Mouse (Mus musculus): ENCODE data around the gene Srrm4. TPM values are rescaled to one million over a fixed set of nuclear protein-coding genes. Genes with fewer than 3 reads are reported as not detected.
"Not testable (repeated sequence)": the region's sequence is repeated elsewhere in the genome, so short reads cannot be mapped to it uniquely, and the experiment has no call there.

Srrm4 gene
- polyA plus RNA-seq, 1 experiment, result 1.0 TPM

GRCm38 (mm10) chr5:116434976-116435850, 156.4 kb downstream of the Srrm4 start:
- Histone ChIP-seq H3K36me3 (ENCODE audit: control insufficient read depth, insufficient read depth, low read length) (no peaks in the 10 kb centered on the region), H3K4me3 (ENCODE audit: control insufficient read depth, low read depth, low read length) (no peak overlapping the region), H3K27ac (ENCODE audit: control insufficient read depth, insufficient read depth, low read depth, low read length) (no peak overlapping the region), H3K4me1 (ENCODE audit: control insufficient read depth, insufficient read depth, low read length) (no peaks in the 10 kb centered on the region), H3K27me3 (ENCODE audit: control insufficient read depth, insufficient read depth, low read length) (no peaks in the 10 kb centered on the region)
- TF ChIP-seq CTCF (IDR thresholded peaks at IDR 0.05; ENCODE audit: control insufficient read depth, insufficient read depth, insufficient replicate concordance, low read depth, low read length), result no peak
- no peak for TF ChIP-seq POLR2A (IDR thresholded peaks at IDR 0.05; ENCODE audit: control insufficient read depth, low read depth, low read length)

DNA sequence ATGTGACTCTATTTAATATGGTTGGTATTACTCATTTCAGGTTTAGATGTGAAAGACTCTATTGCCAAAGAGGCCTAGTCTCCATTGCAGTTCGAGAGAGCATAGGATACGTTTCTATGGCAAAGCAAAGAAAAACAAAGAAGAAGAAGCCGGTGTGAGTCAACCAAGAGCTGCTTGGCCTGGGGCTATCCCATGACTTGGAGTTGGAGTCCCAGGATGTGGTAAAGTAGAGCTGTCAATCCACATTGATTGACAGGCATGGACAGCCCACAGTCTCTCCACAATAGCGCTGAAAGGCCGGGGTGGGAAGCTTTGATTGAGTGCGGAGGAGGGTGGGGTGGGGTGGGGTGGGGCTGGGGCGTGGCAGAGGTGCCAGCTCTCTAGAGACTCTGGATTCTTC, 158.7 kb downstream of the Srrm4 start:
- Histone ChIP-seq H3K36me3 (ENCODE audit: control insufficient read depth, insufficient read depth, low read length) (no peaks in the 10 kb centered on the region), H3K27ac (ENCODE audit: control insufficient read depth, insufficient read depth, low read depth, low read length) (no peak overlapping the region), H3K4me3 (ENCODE audit: control insufficient read depth, low read depth, low read length) (no peak overlapping the region), H3K27me3 (ENCODE audit: control insufficient read depth, insufficient read depth, low read length) (no peaks in the 10 kb centered on the region), H3K4me1 (ENCODE audit: control insufficient read depth, insufficient read depth, low read length) (no peaks in the 10 kb centered on the region)
- TF ChIP-seq CTCF (IDR thresholded peaks at IDR 0.05; ENCODE audit: control insufficient read depth, insufficient read depth, insufficient replicate concordance, low read depth, low read length), result no peak
- no peak for TF ChIP-seq POLR2A (IDR thresholded peaks at IDR 0.05; ENCODE audit: control insufficient read depth, low read depth, low read length)

DNA sequence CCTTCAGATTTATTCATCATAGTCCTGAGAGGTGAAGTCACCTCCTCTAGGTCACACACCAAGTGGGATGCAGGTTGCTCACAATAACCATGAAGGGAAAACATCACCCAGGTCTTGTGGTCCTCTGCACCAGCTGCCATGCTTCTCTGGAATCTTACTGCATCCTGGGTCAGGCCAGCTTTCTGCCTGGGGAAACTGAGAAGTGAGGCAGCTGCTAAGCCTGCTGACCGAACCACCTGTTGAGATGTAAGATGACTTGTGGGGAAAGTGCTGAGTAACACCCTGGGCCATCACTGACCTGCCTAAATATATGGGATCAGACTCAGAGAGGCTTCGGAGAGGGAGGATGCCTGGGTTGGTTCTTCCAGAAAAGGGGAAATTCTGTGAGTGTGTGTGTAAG, 164.9 kb downstream of the Srrm4 start:
- Histone ChIP-seq H3K36me3 (ENCODE audit: control insufficient read depth, insufficient read depth, low read length) (no peaks in the 10 kb centered on the region), H3K27me3 (ENCODE audit: control insufficient read depth, insufficient read depth, low read length) (no peaks in the 10 kb centered on the region; the same call in 1 of the 2 replicates), H3K27ac (ENCODE audit: control insufficient read depth, insufficient read depth, low read depth, low read length) (no peak overlapping the region), H3K4me1 (ENCODE audit: control insufficient read depth, insufficient read depth, low read length) (peaks cover 8% of the 10 kb centered on the region), H3K4me3 (ENCODE audit: control insufficient read depth, low read depth, low read length) (no peak overlapping the region)
- no peak for TF ChIP-seq CTCF (IDR thresholded peaks at IDR 0.05; ENCODE audit: control insufficient read depth, insufficient read depth, insufficient replicate concordance, low read depth, low read length)
- no peak for TF ChIP-seq POLR2A (IDR thresholded peaks at IDR 0.05; ENCODE audit: control insufficient read depth, low read depth, low read length)

- not testable (repeated sequence) for H3K4me1 ChIP-seq (ENCODE audit: control insufficient read depth, insufficient read depth, low read length); H3K36me3 ChIP-seq (ENCODE audit: control insufficient read depth, insufficient read depth, low read length); H3K4me3 ChIP-seq (ENCODE audit: control insufficient read depth, low read depth, low read length); H3K27me3 ChIP-seq (ENCODE audit: control insufficient read depth, insufficient read depth, low read length); H3K27ac ChIP-seq (ENCODE audit: control insufficient read depth, insufficient read depth, low read depth, low read length)
Observed at GRCm38 (mm10) chr5:116425709-116426108, 165.9 kb downstream of the Srrm4 start.

GRCm38 (mm10) chr5:116425273-116425672, 166.3 kb downstream of the Srrm4 start:
- no peaks in the 10 kb centered on the region for H3K36me3 ChIP-seq (ENCODE audit: control insufficient read depth, insufficient read depth, low read length)
- peaks cover 8% of the 10 kb centered on the region for H3K4me1 ChIP-seq (ENCODE audit: control insufficient read depth, insufficient read depth, low read length)
- no peak overlapping the region for H3K27ac ChIP-seq (ENCODE audit: control insufficient read depth, insufficient read depth, low read depth, low read length)
- H3K27me3 ChIP-seq (ENCODE audit: control insufficient read depth, insufficient read depth, low read length), result no peaks in the 10 kb centered on the region; the same call in 1 of the 2 replicates
- no peak for TF ChIP-seq CTCF (IDR thresholded peaks at IDR 0.05; ENCODE audit: control insufficient read depth, insufficient read depth, insufficient replicate concordance, low read depth, low read length)
- TF ChIP-seq POLR2A (IDR thresholded peaks at IDR 0.05; ENCODE audit: control insufficient read depth, low read depth, low read length), result no peak
- H3K4me3 ChIP-seq (ENCODE audit: control insufficient read depth, low read depth, low read length), result no peak overlapping the region

DNA sequence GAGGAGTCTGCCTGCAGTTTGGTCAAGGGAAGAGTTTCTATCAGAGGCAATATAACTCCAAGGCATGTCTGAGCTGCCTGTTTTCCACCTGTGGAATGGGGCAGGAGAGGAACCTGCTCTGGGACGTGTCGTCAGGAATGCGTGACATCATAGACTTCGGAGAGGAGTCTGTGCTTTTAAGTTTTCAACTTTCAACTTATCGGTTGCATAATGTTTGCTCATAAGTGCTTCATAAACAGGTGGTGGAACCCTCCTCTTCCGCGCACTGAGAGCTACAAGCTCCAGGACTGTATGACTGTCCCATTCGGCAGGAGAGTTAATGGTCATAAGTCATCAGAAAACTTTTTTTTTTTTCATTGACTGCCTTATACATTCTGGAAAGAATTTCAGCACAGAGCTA, 167.9 kb downstream of the Srrm4 start:
- Histone ChIP-seq H3K27me3 (ENCODE audit: control insufficient read depth, insufficient read depth, low read length) (no peaks in the 10 kb centered on the region; the same call in 1 of the 2 replicates), H3K36me3 (ENCODE audit: control insufficient read depth, insufficient read depth, low read length) (no peaks in the 10 kb centered on the region), H3K4me3 (ENCODE audit: control insufficient read depth, low read depth, low read length) (no peak overlapping the region), H3K4me1 (ENCODE audit: control insufficient read depth, insufficient read depth, low read length) (peaks cover 8% of the 10 kb centered on the region), H3K27ac (ENCODE audit: control insufficient read depth, insufficient read depth, low read depth, low read length) (no peak overlapping the region)
- TF ChIP-seq CTCF (IDR thresholded peaks at IDR 0.05; ENCODE audit: control insufficient read depth, insufficient read depth, insufficient replicate concordance, low read depth, low read length) (no peak), POLR2A (IDR thresholded peaks at IDR 0.05; ENCODE audit: control insufficient read depth, low read depth, low read length) (no peak)

- TF ChIP-seq CTCF (IDR thresholded peaks at IDR 0.05; ENCODE audit: control insufficient read depth, insufficient read depth, insufficient replicate concordance, low read depth, low read length), result no peak
- peaks cover 7% of the 10 kb centered on the region for H3K4me1 ChIP-seq (ENCODE audit: control insufficient read depth, insufficient read depth, low read length)
- no peaks in the 10 kb centered on the region for H3K36me3 ChIP-seq (ENCODE audit: control insufficient read depth, insufficient read depth, low read length)
- H3K27me3 ChIP-seq (ENCODE audit: control insufficient read depth, insufficient read depth, low read length), result no peaks in the 10 kb centered on the region; the same call in 1 of the 2 replicates
- no peak within 1 kb of the TSS; the same call in 1 of the 2 replicates for H3K4me3 ChIP-seq (ENCODE audit: control insufficient read depth, low read depth, low read length)
- H3K27ac ChIP-seq (ENCODE audit: control insufficient read depth, insufficient read depth, low read depth, low read length), result no peak within 1 kb of the TSS
Observed at GRCm38 (mm10) chr5:116422699-116423201, 168.9 kb downstream of the Srrm4 start, which contains the start of gene Hspb8. Gene Hspb8 (minus strand): TSS chr5:116422864.

Measured in testis, adult 2 months (tissue).